Mouse (Mus musculus): Measurements from ENCODE around the gene Glcci1. TPM values are rescaled to one million over a fixed set of nuclear protein-coding genes. Genes with fewer than 3 reads are reported as not detected.

Gene Glcci1
- polyA plus RNA-seq, 1 experiment = 0.84 TPM

DNA sequence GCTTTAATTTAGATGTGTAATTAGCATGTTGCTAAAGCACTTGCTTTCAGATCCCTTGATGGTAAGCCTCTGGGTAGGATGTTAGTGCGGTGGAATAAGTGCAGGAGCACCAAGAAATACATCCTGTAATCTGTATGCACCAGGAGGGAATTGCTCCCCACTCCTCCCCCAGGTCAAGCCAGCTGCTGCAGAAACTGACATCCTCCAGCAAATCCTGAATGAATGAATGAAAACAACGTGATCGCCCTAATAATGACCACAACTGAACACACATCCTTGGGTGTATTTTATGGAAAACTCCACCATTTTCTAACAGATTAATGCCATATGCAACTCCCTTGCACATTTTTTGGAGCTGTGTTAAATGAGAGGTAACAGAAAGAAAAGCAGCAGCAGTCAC lies 2.0 kb downstream of the Glcci1 start:
- peaks cover 7% of the 10 kb centered on the region for H3K79me2 ChIP-seq (ENCODE audit: control insufficient read depth, insufficient read depth)
- no peak overlapping the region for H3ac ChIP-seq (ENCODE audit: control insufficient read depth, insufficient read length)
- peak overlapping the region; percentile 84 for H3K4me2 ChIP-seq (ENCODE audit: low read depth)
- TF ChIP-seq POLR2AphosphoS2 (IDR thresholded peaks at IDR 0.05; ENCODE audit: insufficient read length, low read depth) (no peak), MYOD1 (IDR thresholded peaks at IDR 0.05; ENCODE audit: control insufficient read depth in 1 of 3, insufficient read length in 2 of 3, low read depth in 2 of 3) (no peak), SRF (IDR thresholded peaks at IDR 0.05; ENCODE audit: control insufficient read depth, insufficient read length, low read depth) (no peak), E2F4 (IDR thresholded peaks at IDR 0.05; ENCODE audit: insufficient read depth) (no peak), USF1 (IDR thresholded peaks at IDR 0.05; ENCODE audit: low read depth) (no peak), MAX (IDR thresholded peaks at IDR 0.05; ENCODE audit: low read depth) (no peak), POLR2A (IDR thresholded peaks at IDR 0.05; ENCODE audit: insufficient read length, low read depth) (no peak), MYOG (IDR thresholded peaks at IDR 0.05; ENCODE audit: control insufficient read depth in 1 of 3, insufficient read depth in 1 of 3, insufficient read length in 2 of 3, low read depth in 2 of 3) (no peak), TCF12 (IDR thresholded peaks at IDR 0.05; ENCODE audit: insufficient read depth, poor library complexity, severe bottlenecking) (no peak), REST (IDR thresholded peaks at IDR 0.05; ENCODE audit: insufficient read depth, insufficient read length) (no peak), CEBPB (IDR thresholded peaks at IDR 0.05; ENCODE audit: insufficient read depth, poor library complexity, severe bottlenecking) (no peak), TCF3 (IDR thresholded peaks at IDR 0.05; ENCODE audit: insufficient read length, low read depth) (no peak)
- no peaks in the 10 kb centered on the region for H3K36me3 ChIP-seq (ENCODE audit: control insufficient read depth, insufficient read depth)
- H3K27me3 ChIP-seq (ENCODE audit: control insufficient read depth, insufficient read depth, insufficient read length) = no peaks in the 10 kb centered on the region
- H3K4me3 ChIP-seq = peak overlapping the region; percentile 42

GRCm38 (mm10) chr6:8512416-8512815 lies 3.0 kb downstream of the Glcci1 start:
- no peak overlapping the region for H3K4me3 ChIP-seq
- H3K36me3 ChIP-seq (ENCODE audit: control insufficient read depth, insufficient read depth) = no peaks in the 10 kb centered on the region
- H3K79me2 ChIP-seq (ENCODE audit: control insufficient read depth, insufficient read depth) = peaks cover 16% of the 10 kb centered on the region

GRCm38 (mm10) chr6:8519687-8520086 lies 10.3 kb downstream of the Glcci1 start:
- Histone ChIP-seq H3K4me2 (ENCODE audit: low read depth) (no peak overlapping the region), H3K27me3 (ENCODE audit: control insufficient read depth, insufficient read depth, insufficient read length) (no peaks in the 10 kb centered on the region), H3ac (ENCODE audit: control insufficient read depth, insufficient read length) (no peak overlapping the region), H3K4me3 (no peak overlapping the region), H3K36me3 (ENCODE audit: control insufficient read depth, insufficient read depth) (no peaks in the 10 kb centered on the region), H3K79me2 (ENCODE audit: control insufficient read depth, insufficient read depth) (peaks cover 9% of the 10 kb centered on the region)
- TF ChIP-seq MAX (IDR thresholded peaks at IDR 0.05; ENCODE audit: low read depth) (no peak), USF1 (IDR thresholded peaks at IDR 0.05; ENCODE audit: low read depth) (no peak), CEBPB (IDR thresholded peaks at IDR 0.05; ENCODE audit: insufficient read depth, poor library complexity, severe bottlenecking) (no peak)

More at GRCm38 (mm10) chr6:8512416-8512815, 3.0 kb downstream of the Glcci1 start:
- no peak overlapping the region for H3ac ChIP-seq (ENCODE audit: control insufficient read depth, insufficient read length)
- peak overlapping the region; percentile 84 for H3K4me2 ChIP-seq (ENCODE audit: low read depth)
- TF ChIP-seq POLR2A (IDR thresholded peaks at IDR 0.05; ENCODE audit: insufficient read length, low read depth) (no peak), MYOD1 (IDR thresholded peaks at IDR 0.05; ENCODE audit: control insufficient read depth in 1 of 3, insufficient read length in 2 of 3, low read depth in 2 of 3) (no peak), E2F4 (IDR thresholded peaks at IDR 0.05; ENCODE audit: insufficient read depth) (no peak), REST (IDR thresholded peaks at IDR 0.05; ENCODE audit: insufficient read depth, insufficient read length) (no peak), MYOG (IDR thresholded peaks at IDR 0.05; ENCODE audit: control insufficient read depth in 1 of 3, insufficient read depth in 1 of 3, insufficient read length in 2 of 3, low read depth in 2 of 3) (no peak), MAX (IDR thresholded peaks at IDR 0.05; ENCODE audit: low read depth) (no peak)
- H3K27me3 ChIP-seq (ENCODE audit: control insufficient read depth, insufficient read depth, insufficient read length) = no peaks in the 10 kb centered on the region

- Histone ChIP-seq H3K4me2 (ENCODE audit: low read depth) (no peak overlapping the region), H3K27me3 (ENCODE audit: control insufficient read depth, insufficient read depth, insufficient read length) (no peaks in the 10 kb centered on the region), H3K79me2 (ENCODE audit: control insufficient read depth, insufficient read depth) (peaks cover 9% of the 10 kb centered on the region), H3K4me3 (no peak overlapping the region), H3ac (ENCODE audit: control insufficient read depth, insufficient read length) (no peak overlapping the region), H3K36me3 (ENCODE audit: control insufficient read depth, insufficient read depth) (no peaks in the 10 kb centered on the region)
- TF ChIP-seq TCF12 (IDR thresholded peaks at IDR 0.05; ENCODE audit: insufficient read depth, poor library complexity, severe bottlenecking) = no peak
- TF ChIP-seq SRF (IDR thresholded peaks at IDR 0.05; ENCODE audit: control insufficient read depth, insufficient read length, low read depth) = no peak
- TF ChIP-seq USF1 (IDR thresholded peaks at IDR 0.05; ENCODE audit: low read depth) = no peak
- TF ChIP-seq E2F4 (IDR thresholded peaks at IDR 0.05; ENCODE audit: insufficient read depth) = no peak
- TF ChIP-seq MAX (IDR thresholded peaks at IDR 0.05; ENCODE audit: low read depth) = no peak
- no peak for TF ChIP-seq POLR2AphosphoS2 (IDR thresholded peaks at IDR 0.05; ENCODE audit: insufficient read length, low read depth)
- TF ChIP-seq MYOG (IDR thresholded peaks at IDR 0.05; ENCODE audit: control insufficient read depth in 1 of 3, insufficient read depth in 1 of 3, insufficient read length in 2 of 3, low read depth in 2 of 3) = no peak
- no peak for TF ChIP-seq TCF3 (IDR thresholded peaks at IDR 0.05; ENCODE audit: insufficient read length, low read depth)
Observed at GRCm38 (mm10) chr6:8521231-8521630, 11.8 kb downstream of the Glcci1 start.

DNA sequence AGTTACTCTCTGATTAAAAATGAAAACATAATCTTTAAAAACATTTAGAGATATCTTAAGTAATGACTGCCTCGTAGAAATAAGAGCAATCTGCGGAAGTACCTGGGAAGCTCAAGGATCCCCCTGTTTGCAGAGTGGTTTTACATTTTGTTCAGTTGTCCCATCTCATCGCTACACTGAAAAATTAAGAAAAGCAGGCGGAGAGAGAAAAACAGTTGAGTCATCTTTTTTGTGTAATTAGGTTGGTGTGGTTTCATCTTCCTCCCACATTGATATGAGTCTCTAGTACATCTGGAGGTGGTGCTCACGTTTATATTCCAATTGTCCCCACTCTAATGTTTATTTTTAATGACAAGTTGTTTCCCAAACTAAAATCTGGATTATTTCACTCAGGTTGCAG lies 15.3 kb downstream of the Glcci1 start:
- Histone ChIP-seq H3K79me2 (ENCODE audit: control insufficient read depth, insufficient read depth) (no peaks in the 10 kb centered on the region), H3K4me2 (ENCODE audit: low read depth) (no peak overlapping the region), H3K36me3 (ENCODE audit: control insufficient read depth, insufficient read depth) (no peaks in the 10 kb centered on the region), H3K27me3 (ENCODE audit: control insufficient read depth, insufficient read depth, insufficient read length) (no peaks in the 10 kb centered on the region), H3ac (ENCODE audit: control insufficient read depth, insufficient read length) (no peak overlapping the region), H3K4me3 (no peak overlapping the region)
- TF ChIP-seq POLR2AphosphoS2 (IDR thresholded peaks at IDR 0.05; ENCODE audit: insufficient read length, low read depth) (no peak), MAX (IDR thresholded peaks at IDR 0.05; ENCODE audit: low read depth) (no peak), MYOD1 (IDR thresholded peaks at IDR 0.05; ENCODE audit: control insufficient read depth in 1 of 3, insufficient read length in 2 of 3, low read depth in 2 of 3) (no peak), USF1 (IDR thresholded peaks at IDR 0.05; ENCODE audit: low read depth) (no peak), REST (IDR thresholded peaks at IDR 0.05; ENCODE audit: insufficient read depth, insufficient read length) (no peak), TCF12 (IDR thresholded peaks at IDR 0.05; ENCODE audit: insufficient read depth, poor library complexity, severe bottlenecking) (no peak), CEBPB (IDR thresholded peaks at IDR 0.05; ENCODE audit: insufficient read depth, poor library complexity, severe bottlenecking) (no peak), E2F4 (IDR thresholded peaks at IDR 0.05; ENCODE audit: insufficient read depth) (no peak), SRF (IDR thresholded peaks at IDR 0.05; ENCODE audit: control insufficient read depth, insufficient read length, low read depth) (no peak), POLR2A (IDR thresholded peaks at IDR 0.05; ENCODE audit: insufficient read length, low read depth) (no peak), TCF3 (IDR thresholded peaks at IDR 0.05; ENCODE audit: insufficient read length, low read depth) (no peak), MYOG (IDR thresholded peaks at IDR 0.05; ENCODE audit: control insufficient read depth in 1 of 3, insufficient read depth in 1 of 3, insufficient read length in 2 of 3, low read depth in 2 of 3) (no peak)
